Mouse (Mus musculus) spleen, postnatal 10 days (tissue): ENCODE data around the gene Id1.

Experiments used
- DNase-seq, 2 experiments: peaks; one replicate each; pipeline ENCODE4 v3.0.0; 2021 to 2022; ENCODE audit warnings: low spot score in 2 of 2

Id1 gene

DNA sequence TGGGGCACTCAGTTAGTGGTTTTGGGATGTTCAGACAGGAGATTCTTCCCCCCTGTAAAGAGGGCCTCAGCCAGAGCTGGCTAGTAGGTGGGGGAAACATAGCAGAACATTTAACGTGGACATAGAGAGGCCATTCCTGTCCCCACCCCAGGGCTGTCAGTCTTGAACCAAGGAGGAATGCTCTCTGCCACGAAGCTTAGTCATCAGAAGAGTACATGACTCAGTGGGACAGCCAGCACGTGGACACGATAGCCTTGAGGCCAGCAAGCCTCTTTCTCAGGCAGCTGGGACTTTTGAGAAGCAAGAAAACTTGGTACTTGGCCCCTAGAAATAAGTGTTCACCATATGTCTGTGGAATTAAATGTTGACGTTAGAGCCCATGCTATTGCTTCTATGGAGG lies 46.6 kb downstream of the Id1 start:
- no peak for DNase-seq

DNA sequence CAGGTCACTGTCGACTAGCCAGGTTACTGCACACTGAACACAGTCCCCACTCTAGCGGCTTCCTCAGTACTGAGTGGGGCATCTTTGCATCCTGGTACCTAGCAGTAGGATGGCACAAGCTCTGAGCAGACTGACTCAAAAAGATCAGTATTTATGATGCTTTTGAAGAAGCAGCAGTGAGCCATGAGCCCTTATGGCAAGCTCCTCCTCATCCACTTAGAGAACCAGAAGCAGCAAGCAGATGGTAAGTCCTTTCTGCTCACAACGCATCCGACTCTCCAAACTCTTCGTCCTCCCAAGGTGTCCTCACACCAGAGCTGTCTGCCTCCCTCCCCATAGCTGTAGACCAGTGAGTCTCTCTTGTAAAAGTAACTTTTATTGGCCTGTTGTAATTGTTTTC lies 47.2 kb downstream of the Id1 start:
- no peak for DNase-seq

DNA sequence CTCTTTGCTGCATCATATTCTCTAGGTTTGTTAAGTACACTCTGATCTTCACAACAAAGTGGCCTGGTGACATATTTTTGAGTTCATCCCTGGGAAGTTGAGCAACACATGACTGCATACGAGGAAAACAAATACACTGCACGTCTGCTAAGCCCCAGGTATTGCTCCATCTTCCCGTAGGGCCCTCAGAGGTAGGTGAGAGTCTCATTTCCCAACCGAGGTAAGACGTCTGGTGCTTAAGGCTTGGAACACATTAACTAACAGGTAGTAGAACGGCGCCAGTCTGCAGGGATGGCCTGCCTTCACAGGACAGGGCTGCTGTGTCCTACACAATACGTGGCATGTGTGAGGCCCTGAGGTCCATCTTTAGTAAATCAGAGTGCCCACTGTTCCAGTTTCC lies 48.6 kb downstream of the Id1 start:
- no peak for DNase-seq

DNA sequence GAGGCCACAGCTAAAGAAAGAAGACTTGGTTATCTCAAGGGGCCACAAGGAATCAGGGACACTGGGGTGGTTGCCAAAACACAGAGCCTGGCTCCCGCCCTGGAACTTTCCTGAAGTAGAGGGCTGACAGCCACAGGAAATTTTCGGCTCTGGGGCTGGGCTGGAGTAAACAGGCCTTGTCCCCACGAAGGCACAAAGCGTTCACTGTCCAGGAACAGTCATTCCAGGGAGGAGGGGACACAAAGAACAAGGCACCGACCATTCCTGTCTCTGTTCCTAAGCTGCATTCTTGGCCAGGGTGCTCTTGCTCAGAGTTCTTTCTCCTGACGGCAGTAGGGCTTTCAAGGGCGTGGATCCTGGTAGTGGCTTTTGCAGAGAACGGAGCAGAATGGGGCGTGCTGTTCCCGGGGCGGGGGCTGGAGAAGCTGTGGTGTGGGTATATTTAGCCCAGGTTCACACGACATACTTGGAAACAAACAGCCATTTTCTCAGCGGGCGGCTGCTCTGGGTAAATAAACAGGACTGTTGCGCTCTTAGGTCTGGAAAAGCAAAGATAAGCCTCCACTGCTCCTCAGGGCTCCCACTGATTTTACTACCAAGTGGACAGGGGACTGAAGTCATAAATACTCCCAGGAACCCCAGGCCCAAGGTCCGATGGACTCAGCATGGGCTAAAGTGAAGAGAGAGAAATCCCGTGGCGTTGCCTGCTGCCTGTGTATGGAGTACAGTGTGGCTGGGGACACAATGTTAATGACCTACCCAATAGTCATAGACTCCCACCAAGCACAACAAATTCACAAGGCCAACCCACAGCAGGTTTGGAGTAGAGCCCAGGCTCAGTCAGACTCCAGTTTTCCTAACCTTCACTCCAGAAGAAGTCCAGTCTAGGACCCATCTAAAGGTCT lies 49.6 kb downstream of the Id1 start:
- peak in 1 of 2 experiments; percentile 48 for DNase-seq
